Mouse (Mus musculus): ENCODE data around the gene Isx. TPM values are rescaled to one million over a fixed set of nuclear protein-coding genes. Genes with fewer than 3 reads are reported as not detected.

Isx gene
- polyA plus RNA-seq, 1 experiment, result 0.08 TPM

GRCm38 (mm10) chr8:74851837-74852236, 21.1 kb upstream of the Isx start:
- no peak overlapping the region for H3K27ac ChIP-seq (ENCODE audit: control insufficient read depth, insufficient read depth, low read length)
- WGBS, result 18% methylated on average over 3 of the region's 3 CpGs
- TF ChIP-seq POLR2A (IDR thresholded peaks at IDR 0.05; ENCODE audit: control insufficient read depth, extremely low read depth, insufficient read depth, low read length, poor library complexity), result no peak
- no peak for TF ChIP-seq CTCF (IDR thresholded peaks at IDR 0.05; ENCODE audit: borderline replicate concordance, control insufficient read depth, extremely low read depth, insufficient read depth, low read length, poor library complexity)
- H3K4me3 ChIP-seq (ENCODE audit: control insufficient read depth, insufficient read depth, low read length), result no peak overlapping the region
- no peaks in the 10 kb centered on the region for H3K36me3 ChIP-seq (ENCODE audit: control insufficient read depth, insufficient read depth, low read length)
- DNase-seq, result no peak
- H3K27me3 ChIP-seq (ENCODE audit: control insufficient read depth, insufficient read depth, low read length), result no peaks in the 10 kb centered on the region
- no peaks in the 10 kb centered on the region for H3K4me1 ChIP-seq (replicated peaks; ENCODE audit: control insufficient read depth, insufficient read depth, low read length)

- no peak for DNase-seq
- Histone ChIP-seq H3K4me3 (ENCODE audit: control insufficient read depth, insufficient read depth, low read length) (no peak overlapping the region), H3K4me1 (replicated peaks; ENCODE audit: control insufficient read depth, insufficient read depth, low read length) (no peaks in the 10 kb centered on the region), H3K27ac (ENCODE audit: control insufficient read depth, insufficient read depth, low read length) (no peak overlapping the region), H3K36me3 (ENCODE audit: control insufficient read depth, insufficient read depth, low read length) (no peaks in the 10 kb centered on the region), H3K27me3 (ENCODE audit: control insufficient read depth, insufficient read depth, low read length) (no peaks in the 10 kb centered on the region)
- WGBS, result 29% methylated on average over 5 of the region's 5 CpGs
- TF ChIP-seq CTCF (IDR thresholded peaks at IDR 0.05; ENCODE audit: borderline replicate concordance, control insufficient read depth, extremely low read depth, insufficient read depth, low read length, poor library complexity), result no peak
- TF ChIP-seq POLR2A (IDR thresholded peaks at IDR 0.05; ENCODE audit: control insufficient read depth, extremely low read depth, insufficient read depth, low read length, poor library complexity), result no peak
Observed at GRCm38 (mm10) chr8:74853488-74853887, 19.5 kb upstream of the Isx start.

- no peak for DNase-seq
- TF ChIP-seq POLR2A (IDR thresholded peaks at IDR 0.05; ENCODE audit: control insufficient read depth, extremely low read depth, insufficient read depth, low read length, poor library complexity) (no peak), CTCF (IDR thresholded peaks at IDR 0.05; ENCODE audit: borderline replicate concordance, control insufficient read depth, extremely low read depth, insufficient read depth, low read length, poor library complexity) (no peak)
- Histone ChIP-seq H3K27me3 (ENCODE audit: control insufficient read depth, insufficient read depth, low read length) (no peaks in the 10 kb centered on the region), H3K4me3 (ENCODE audit: control insufficient read depth, insufficient read depth, low read length) (no peak overlapping the region), H3K27ac (ENCODE audit: control insufficient read depth, insufficient read depth, low read length) (no peak overlapping the region), H3K4me1 (replicated peaks; ENCODE audit: control insufficient read depth, insufficient read depth, low read length) (no peaks in the 10 kb centered on the region), H3K36me3 (ENCODE audit: control insufficient read depth, insufficient read depth, low read length) (no peaks in the 10 kb centered on the region)
- 92% methylated on average over 4 of the region's 4 CpGs for WGBS
Observed at GRCm38 (mm10) chr8:74854786-74855185, 18.2 kb upstream of the Isx start.

- H3K4me1 ChIP-seq (replicated peaks; ENCODE audit: control insufficient read depth, insufficient read depth, low read length), result no peaks in the 10 kb centered on the region
- WGBS, result 95% methylated on average over 3 of the region's 3 CpGs
- no peaks in the 10 kb centered on the region for H3K27me3 ChIP-seq (ENCODE audit: control insufficient read depth, insufficient read depth, low read length)
- no peak for DNase-seq
- no peak overlapping the region for H3K27ac ChIP-seq (ENCODE audit: control insufficient read depth, insufficient read depth, low read length)
- H3K36me3 ChIP-seq (ENCODE audit: control insufficient read depth, insufficient read depth, low read length), result no peaks in the 10 kb centered on the region
- H3K4me3 ChIP-seq (ENCODE audit: control insufficient read depth, insufficient read depth, low read length), result no peak overlapping the region
- no peak for TF ChIP-seq CTCF (IDR thresholded peaks at IDR 0.05; ENCODE audit: borderline replicate concordance, control insufficient read depth, extremely low read depth, insufficient read depth, low read length, poor library complexity)
- TF ChIP-seq POLR2A (IDR thresholded peaks at IDR 0.05; ENCODE audit: control insufficient read depth, extremely low read depth, insufficient read depth, low read length, poor library complexity), result no peak
Observed at GRCm38 (mm10) chr8:74855341-74855740, 17.6 kb upstream of the Isx start.

GRCm38 (mm10) chr8:74859241-74859640, 13.7 kb upstream of the Isx start:
- Histone ChIP-seq H3K27ac (ENCODE audit: control insufficient read depth, insufficient read depth, low read length) (no peak overlapping the region), H3K27me3 (ENCODE audit: control insufficient read depth, insufficient read depth, low read length) (no peaks in the 10 kb centered on the region), H3K36me3 (ENCODE audit: control insufficient read depth, insufficient read depth, low read length) (no peaks in the 10 kb centered on the region), H3K4me1 (replicated peaks; ENCODE audit: control insufficient read depth, insufficient read depth, low read length) (no peaks in the 10 kb centered on the region), H3K4me3 (ENCODE audit: control insufficient read depth, insufficient read depth, low read length) (no peak overlapping the region)
- no peak for DNase-seq
- TF ChIP-seq POLR2A (IDR thresholded peaks at IDR 0.05; ENCODE audit: control insufficient read depth, extremely low read depth, insufficient read depth, low read length, poor library complexity) (no peak), CTCF (IDR thresholded peaks at IDR 0.05; ENCODE audit: borderline replicate concordance, control insufficient read depth, extremely low read depth, insufficient read depth, low read length, poor library complexity) (no peak)
- WGBS, result 91% methylated on average over 4 of the region's 4 CpGs

- no peaks in the 10 kb centered on the region for H3K4me1 ChIP-seq (replicated peaks; ENCODE audit: control insufficient read depth, insufficient read depth, low read length)
- no peak for TF ChIP-seq CTCF (IDR thresholded peaks at IDR 0.05; ENCODE audit: borderline replicate concordance, control insufficient read depth, extremely low read depth, insufficient read depth, low read length, poor library complexity)
- no peak for TF ChIP-seq POLR2A (IDR thresholded peaks at IDR 0.05; ENCODE audit: control insufficient read depth, extremely low read depth, insufficient read depth, low read length, poor library complexity)
- no peak overlapping the region for H3K27ac ChIP-seq (ENCODE audit: control insufficient read depth, insufficient read depth, low read length)
- H3K36me3 ChIP-seq (ENCODE audit: control insufficient read depth, insufficient read depth, low read length), result no peaks in the 10 kb centered on the region
- H3K27me3 ChIP-seq (ENCODE audit: control insufficient read depth, insufficient read depth, low read length), result no peaks in the 10 kb centered on the region
- DNase-seq, result no peak
- no peak overlapping the region for H3K4me3 ChIP-seq (ENCODE audit: control insufficient read depth, insufficient read depth, low read length)
- WGBS, result 89% methylated on average over 6 of the region's 6 CpGs
Observed at GRCm38 (mm10) chr8:74860449-74860848, 12.5 kb upstream of the Isx start.

GRCm38 (mm10) chr8:74862598-74862997, 10.4 kb upstream of the Isx start:
- H3K27me3 ChIP-seq (ENCODE audit: control insufficient read depth, insufficient read depth, low read length), result no peaks in the 10 kb centered on the region
- no peaks in the 10 kb centered on the region for H3K36me3 ChIP-seq (ENCODE audit: control insufficient read depth, insufficient read depth, low read length)
- no peak overlapping the region for H3K4me3 ChIP-seq (ENCODE audit: control insufficient read depth, insufficient read depth, low read length)
- H3K4me1 ChIP-seq (replicated peaks; ENCODE audit: control insufficient read depth, insufficient read depth, low read length), result no peaks in the 10 kb centered on the region
- no peak for DNase-seq
- H3K27ac ChIP-seq (ENCODE audit: control insufficient read depth, insufficient read depth, low read length), result no peak overlapping the region
- TF ChIP-seq CTCF (IDR thresholded peaks at IDR 0.05; ENCODE audit: borderline replicate concordance, control insufficient read depth, extremely low read depth, insufficient read depth, low read length, poor library complexity) (no peak), POLR2A (IDR thresholded peaks at IDR 0.05; ENCODE audit: control insufficient read depth, extremely low read depth, insufficient read depth, low read length, poor library complexity) (no peak)
- WGBS, result 92% methylated on average over 2 of the region's 2 CpGs

Data from thymus, adult 2 months (tissue).